Mouse (Mus musculus) liver, postnatal 0 days (tissue): ENCODE measurements around the gene Mtmr3. TPM values are rescaled to one million over a fixed set of nuclear protein-coding genes. Genes with fewer than 3 reads are reported as not detected.

Experiments used
- ATAC-seq: fragments of 200-750 bp; cut with Nextera tagmentation; 2 replicates; pipeline ENCODE4 v1.8.0; 2017; ENCODE audit warnings: mild to moderate bottlenecking, moderate library complexity
- DNase-seq: peaks from one replicate; pipeline ENCODE4 v3.0.0-alpha.2; 2016
- H3K27ac ChIP-seq: fragments of 300-500 bp; sonication (generic); 2 replicates; pipeline ENCODE4 v1.5.1; 2014; ENCODE audit warnings: antibody characterized with exemption, moderate library complexity, mild to moderate bottlenecking, low read depth
- H3K27me3 ChIP-seq: fragments of 300-500 bp; sonication (generic); 2 replicates; pipeline ENCODE4 v1.6.1; 2014; ENCODE audit warnings: low read length, control low read depth, mixed read lengths; ENCODE audit not compliant: insufficient read depth
- H3K36me3 ChIP-seq: fragments of 300-500 bp; sonication (generic); replicated peaks from 2 replicates; pipeline ENCODE4 v1.6.1; 2014; ENCODE audit warnings: mild to moderate bottlenecking, control low read depth, low read length, moderate library complexity, mixed read lengths; ENCODE audit not compliant: insufficient read depth
- H3K4me1 ChIP-seq: fragments of 300-500 bp; sonication (generic); 2 replicates; pipeline ENCODE4 v1.6.1; 2014; ENCODE audit warnings: antibody characterized with exemption, mild to moderate bottlenecking, control low read depth; ENCODE audit not compliant: insufficient read depth
- H3K4me2 ChIP-seq: fragments of 300-500 bp; sonication (generic); 2 replicates; pipeline ENCODE4 v1.6.1; 2014; ENCODE audit warnings: low read depth, mild to moderate bottlenecking, low read length, moderate library complexity, mixed read lengths
- H3K4me3 ChIP-seq: fragments of 300-500 bp; sonication (generic); 2 replicates; pipeline ENCODE4 v1.5.1; 2014; ENCODE audit warnings: low read depth, low read length
- H3K9ac ChIP-seq: fragments of 300-500 bp; sonication (generic); replicated peaks from 2 replicates; pipeline ENCODE4 v1.6.1; 2014; ENCODE audit warnings: mild to moderate bottlenecking, moderate library complexity
- H3K9me3 ChIP-seq: fragments of 300-500 bp; sonication (generic); 2 replicates; pipeline ENCODE4 v1.6.1; 2016; ENCODE audit warnings: mild to moderate bottlenecking, control low read depth, low read length, mixed read lengths
- CTCF ChIP-seq: sonication (generic); IDR thresholded peaks from 2 replicates; pipeline ENCODE4 v1.5.1; 2016; ENCODE audit warnings: antibody characterized with exemption, low read depth
- EP300 ChIP-seq: IDR thresholded peaks from 2 replicates; pipeline ENCODE4 v1.6.1; 2016; ENCODE audit warnings: antibody characterized with exemption, low read depth, mild to moderate bottlenecking
- WGBS: fragments of 180-500 bp; shearing (Covaris S2); extraction: QIAGEN DNeasy Blood & Tissue Kit; methylation state at CpG from one replicate; pipeline ENCODE4 v1.1.7; 2014; ENCODE audit not compliant: insufficient replicate concordance; 5-methylcytosine and 5-hydroxymethylcytosine counted together
- polyA plus RNA-seq: library from polyadenylated mRNA; unstranded; fragments of >200 nt; fragmentation: Nextera tagmentation; extraction: Ambion mirVana; gene quantifications from 2 replicates; pipeline ENCODE4 v1.2.1, GENCODE M21; 2015

Gene Mtmr3
- polyA plus RNA-seq, 1 experiment from 2014 or later, result 11.2 TPM

GRCm38 (mm10) chr11:4522142-4522664, 72.5 kb downstream of the Mtmr3 start:
- WGBS, result 93% methylated on average over 6 of the region's 6 CpGs
- peaks cover 73% of the 10 kb centered on the region for H3K36me3 ChIP-seq
- no peaks in the 10 kb centered on the region for H3K4me1 ChIP-seq

DNA sequence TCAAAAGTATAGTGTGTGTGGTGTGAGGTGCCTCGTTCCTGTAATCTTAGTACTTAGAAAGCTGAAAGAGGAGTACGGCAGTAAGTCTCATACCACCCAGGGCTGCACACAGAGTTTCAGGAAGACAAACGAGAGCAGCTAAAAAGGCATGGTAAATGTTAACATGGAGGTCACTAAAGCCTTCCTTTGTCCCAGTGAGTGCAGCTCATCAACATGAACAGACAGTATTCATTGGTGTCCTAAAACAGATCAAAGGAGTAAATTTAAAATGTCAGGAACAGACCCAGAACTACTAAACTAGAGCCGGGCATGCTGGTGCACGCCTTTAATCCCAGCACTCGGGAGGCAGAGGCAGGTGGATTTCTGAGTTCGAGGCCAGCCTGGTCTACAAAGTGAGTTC, 75.7 kb downstream of the Mtmr3 start:
- Histone ChIP-seq H3K27ac (no peak overlapping the region), H3K9me3 (no peaks in the 10 kb centered on the region), H3K4me2 (no peak overlapping the region), H3K4me3 (no peak overlapping the region), H3K36me3 (peaks cover 70% of the 10 kb centered on the region), H3K9ac (no peak overlapping the region), H3K27me3 (no peaks in the 10 kb centered on the region), H3K4me1 (no peaks in the 10 kb centered on the region)
- ATAC-seq (no peak), DNase-seq (no peak)
- WGBS, result 89% methylated on average over 7 of the region's 7 CpGs
- TF ChIP-seq CTCF (no peak), EP300 (no peak)

More at GRCm38 (mm10) chr11:4522142-4522664, 72.5 kb downstream of the Mtmr3 start:
- H3K27ac ChIP-seq, result no peak overlapping the region
- H3K4me3 ChIP-seq, result no peak overlapping the region
- TF ChIP-seq CTCF (no peak), EP300 (no peak)
- no peaks in the 10 kb centered on the region for H3K9me3 ChIP-seq
- H3K9ac ChIP-seq, result no peak overlapping the region
- H3K4me2 ChIP-seq, result no peak overlapping the region
- DNase-seq (no peak), ATAC-seq (no peak)
- no peaks in the 10 kb centered on the region for H3K27me3 ChIP-seq

DNA sequence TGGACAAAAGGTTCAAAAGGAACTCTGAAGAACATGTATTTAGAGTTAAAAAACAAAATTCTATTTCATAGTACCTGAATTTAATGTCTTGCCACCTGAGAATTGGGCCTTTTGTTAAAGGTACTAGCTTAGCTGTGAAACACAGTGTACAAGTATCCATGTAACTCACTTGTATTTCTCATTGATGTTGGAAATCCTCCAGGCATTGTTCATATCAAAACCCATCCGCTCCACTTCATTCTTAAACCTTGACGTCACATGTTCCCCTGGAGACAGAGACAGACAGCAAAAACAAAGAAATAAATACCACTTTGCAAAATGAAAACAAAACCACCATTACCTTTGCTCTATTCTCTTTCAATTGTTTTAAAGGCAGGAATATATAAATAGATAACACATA, 87.2 kb downstream of the Mtmr3 start:
- WGBS, result 95% methylated on average over 2 of the region's 2 CpGs
- no peak overlapping the region for H3K27ac ChIP-seq
- no peaks in the 10 kb centered on the region for H3K4me1 ChIP-seq
- no peak overlapping the region for H3K4me3 ChIP-seq
- ATAC-seq (no peak), DNase-seq (no peak)
- H3K9me3 ChIP-seq, result no peaks in the 10 kb centered on the region
- no peak overlapping the region for H3K4me2 ChIP-seq
- TF ChIP-seq EP300, result no peak
- TF ChIP-seq CTCF, result no peak
- H3K9ac ChIP-seq, result no peak overlapping the region
- H3K36me3 ChIP-seq, result peaks cover 74% of the 10 kb centered on the region
- H3K27me3 ChIP-seq, result no peaks in the 10 kb centered on the region

DNA sequence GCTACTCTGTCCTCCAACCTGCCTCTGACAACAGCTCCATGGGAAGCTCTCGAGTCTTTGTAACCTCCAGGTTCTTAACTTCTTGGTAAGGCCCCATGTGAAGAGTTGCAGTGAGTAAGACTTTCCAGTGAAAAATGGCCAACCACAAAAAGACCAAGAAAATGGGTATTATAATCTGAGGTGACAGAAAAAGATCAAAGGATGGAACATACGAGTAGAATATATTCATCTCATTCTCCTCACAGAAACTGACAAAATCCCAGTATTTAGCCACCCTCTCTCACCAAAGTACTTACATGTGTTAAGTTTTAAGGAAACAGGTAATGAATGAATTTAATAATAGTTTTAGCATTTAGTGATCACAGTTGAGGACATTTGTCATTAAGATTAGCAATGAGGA, 88.2 kb downstream of the Mtmr3 start:
- Histone ChIP-seq H3K4me1 (no peaks in the 10 kb centered on the region), H3K36me3 (peaks cover 78% of the 10 kb centered on the region), H3K27ac (no peak overlapping the region), H3K4me2 (no peak overlapping the region), H3K27me3 (no peaks in the 10 kb centered on the region), H3K4me3 (no peak overlapping the region), H3K9ac (no peak overlapping the region), H3K9me3 (no peaks in the 10 kb centered on the region)
- 81% methylated on average over 2 of the region's 2 CpGs for WGBS
- TF ChIP-seq CTCF (no peak), EP300 (no peak)
- ATAC-seq (no peak), DNase-seq (no peak)

GRCm38 (mm10) chr11:4502206-4502605, 92.5 kb downstream of the Mtmr3 start:
- Histone ChIP-seq H3K9ac (no peak overlapping the region), H3K27ac (no peak overlapping the region), H3K4me2 (no peak overlapping the region), H3K27me3 (no peaks in the 10 kb centered on the region), H3K4me1 (no peaks in the 10 kb centered on the region), H3K4me3 (no peak overlapping the region), H3K9me3 (no peaks in the 10 kb centered on the region), H3K36me3 (peaks cover 79% of the 10 kb centered on the region)
- WGBS, result 59% methylated on average over 2 of the region's 2 CpGs
- no peak for DNase-seq
- TF ChIP-seq EP300 (no peak), CTCF (no peak)
- ATAC-seq, result no peak

DNA sequence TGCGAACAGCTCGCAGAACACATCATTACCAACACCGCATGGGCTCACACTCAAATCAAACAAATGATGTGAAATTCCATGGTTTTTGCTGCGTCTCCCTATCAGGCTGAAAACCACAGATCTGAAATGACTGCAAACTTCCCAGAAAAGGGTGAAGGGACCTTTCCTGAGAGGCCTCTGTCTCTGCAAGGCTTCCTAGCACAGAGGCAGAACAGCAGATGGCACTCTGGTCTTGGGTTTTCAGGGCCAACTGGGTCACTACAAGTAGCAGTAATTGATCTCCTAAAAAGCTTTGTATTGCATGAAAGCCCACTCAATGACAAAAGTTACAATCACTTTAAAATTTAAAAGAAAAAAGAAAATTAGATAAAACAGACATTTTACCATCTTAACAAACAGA, 93.8 kb downstream of the Mtmr3 start:
- no peaks in the 10 kb centered on the region for H3K27me3 ChIP-seq
- DNase-seq (no peak), ATAC-seq (no peak)
- peaks cover 77% of the 10 kb centered on the region for H3K36me3 ChIP-seq
- WGBS, result 95% methylated on average over 4 of the region's 4 CpGs
- H3K4me1 ChIP-seq, result no peaks in the 10 kb centered on the region
- H3K4me3 ChIP-seq, result no peak overlapping the region
- H3K9ac ChIP-seq, result no peak overlapping the region
- no peak overlapping the region for H3K4me2 ChIP-seq
- H3K9me3 ChIP-seq, result no peaks in the 10 kb centered on the region
- TF ChIP-seq EP300 (no peak), CTCF (peak; percentile 29)
- H3K27ac ChIP-seq, result no peak overlapping the region

GRCm38 (mm10) chr11:4500261-4500660, 94.4 kb downstream of the Mtmr3 start:
- no peak for TF ChIP-seq CTCF

More at GRCm38 (mm10) chr11:4500261-4500660, 94.4 kb downstream of the Mtmr3 start:
- Histone ChIP-seq H3K9ac (no peak overlapping the region), H3K4me3 (no peak overlapping the region), H3K27me3 (no peaks in the 10 kb centered on the region), H3K4me2 (no peak overlapping the region), H3K9me3 (no peaks in the 10 kb centered on the region), H3K4me1 (no peaks in the 10 kb centered on the region), H3K36me3 (peaks cover 74% of the 10 kb centered on the region), H3K27ac (no peak overlapping the region)
- WGBS, result 100% methylated on average over 1 of the region's 1 CpGs
- ATAC-seq (no peak), DNase-seq (no peak)
